ENCODE assay signal across 14 mouse cellular contexts in genomic region chr13:97954051-97954450, GRCm38 (mm10).
"Had no signal": no experiment of that assay in that cellular context is flagged by ENCODE, and none has a peak within 500 bp of the region (broad histone marks: within the 10 kb centered on the region; RNA-seq: fewer than 3 reads in every experiment).

No protein-coding gene starts in this region.

- H3K27me3 ChIP-seq: liver, embryonic 13.5 days; stomach, embryonic 15.5 days had no signal

- H3K4me1 ChIP-seq: liver, embryonic 13.5 days; stomach, embryonic 15.5 days had no signal

- H3K9ac ChIP-seq: liver, embryonic 13.5 days; stomach, embryonic 15.5 days had no signal

- H3K9me3 ChIP-seq: liver, embryonic 13.5 days; stomach, embryonic 15.5 days had no signal

- H3K4me3 ChIP-seq: layer of hippocampus, adult 2 months; liver, embryonic 13.5 days; stomach, embryonic 15.5 days had no signal

- H3K4me2 ChIP-seq: liver, embryonic 13.5 days; stomach, embryonic 15.5 days had no signal

- DNase-seq: kidney, adult 2 months; kidney, postnatal 25 days; layer of hippocampus, adult 9-11 months; liver, embryonic 13.5 days; lung, adult 2 months; lung, postnatal 14 days; lung, postnatal 4 days; right cerebral cortex, postnatal 25 days; spleen, adult 18-20 months; thymus, postnatal 25 days had no signal

- ATAC-seq: intestine, postnatal 0 days had no signal

- H3K27ac ChIP-seq: kidney, postnatal 0 days; layer of hippocampus, adult 2 months; liver, embryonic 13.5 days; stomach, embryonic 15.5 days had no signal

- H3K36me3 ChIP-seq: liver, embryonic 13.5 days had no signal
